Mouse (Mus musculus): ENCODE data around the gene Gm7534. TPM values are rescaled to one million over a fixed set of nuclear protein-coding genes. Genes with fewer than 3 reads are reported as not detected.
"Not testable (repeated sequence)": the region's sequence is repeated elsewhere in the genome, so short reads cannot be mapped to it uniquely, and the experiment has no call there.

The Gm7534 gene
- total RNA-seq, 2 experiments from 2014 or later, result not detected

GRCm38 (mm10) chr4:134154354-134154753, 48.5 kb downstream of the Gm7534 start:
- no peak for DNase-seq (ENCODE audit: low spot score in 2 of 2)
- intact Hi-C loops (cut with DNase I), result no loop called here

DNA sequence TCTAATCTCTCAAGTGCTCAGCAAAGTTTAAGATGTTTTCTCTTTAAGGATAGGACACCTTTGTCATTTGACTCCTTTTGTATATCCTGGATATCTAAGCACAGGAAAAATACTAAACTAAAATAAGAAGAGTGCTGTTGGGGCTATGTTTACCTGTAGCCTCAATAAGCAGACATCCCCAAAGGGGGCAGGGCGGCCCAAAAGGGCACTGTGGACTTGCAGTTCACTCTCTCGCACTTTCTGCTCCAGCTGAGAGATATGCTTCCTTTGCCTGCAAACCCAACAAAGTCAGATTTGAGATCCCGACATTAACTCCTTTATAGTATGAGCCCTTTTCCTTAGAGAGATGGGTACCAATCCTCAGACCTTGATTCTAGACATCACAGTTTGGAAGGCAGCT, 49.1 kb downstream of the Gm7534 start:
- DNase-seq (ENCODE audit: low spot score in 2 of 2), result no peak
- intact Hi-C loops (cut with DNase I), result no loop called here

DNA sequence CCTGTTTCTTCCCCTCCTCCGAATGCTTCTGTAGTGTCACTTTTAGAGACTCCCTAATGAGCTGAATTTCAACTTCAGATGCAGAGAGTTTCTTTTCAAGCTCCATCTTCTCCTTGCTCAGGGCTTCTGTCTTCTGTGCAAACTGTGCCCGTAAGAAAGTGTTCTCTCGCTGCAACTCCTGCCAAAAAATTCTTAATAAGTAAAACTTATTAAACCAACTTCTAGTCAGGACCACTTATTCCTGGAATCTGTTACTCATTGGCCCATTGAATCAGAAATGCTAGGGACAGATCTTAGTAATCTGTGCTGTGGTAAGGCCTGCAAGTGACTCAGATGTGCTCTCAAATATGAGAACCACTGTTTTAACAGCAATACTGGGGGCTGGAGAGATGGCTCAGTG, 50.7 kb downstream of the Gm7534 start:
- intact Hi-C loops (cut with DNase I), result no loop called here
- DNase-seq (ENCODE audit: low spot score in 2 of 2), result no peak

GRCm38 (mm10) chr4:134149389-134149788, 53.4 kb downstream of the Gm7534 start:
- DNase-seq (ENCODE audit: low spot score in 2 of 2), result no peak
- intact Hi-C loops (cut with DNase I), result no loop called here

DNA sequence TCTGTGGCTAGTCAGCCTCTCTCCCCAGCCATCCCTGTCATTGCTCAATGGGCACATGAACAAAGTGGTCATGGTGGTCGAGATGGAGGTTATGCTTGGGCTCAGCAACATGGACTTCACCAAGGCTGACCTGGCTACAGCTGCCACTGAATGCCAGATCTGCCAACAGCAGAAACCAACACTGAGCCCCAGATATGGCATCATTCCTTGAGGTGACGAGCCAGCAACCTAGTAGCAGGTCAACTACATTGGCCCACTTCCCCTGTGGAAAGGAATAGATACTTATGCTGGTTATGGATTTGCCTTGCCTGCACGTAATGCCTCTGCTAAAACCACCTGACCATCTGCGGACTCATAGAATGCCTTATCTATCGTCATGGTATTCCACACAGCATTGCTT, 58.5 kb downstream of the Gm7534 start:
- not testable (repeated sequence) for DNase-seq (ENCODE audit: low spot score in 2 of 2)

More for the DNA sequence above, 58.5 kb downstream of the Gm7534 start:
- intact Hi-C loops (cut with DNase I), result not testable (repeated sequence)

Other genes starting within 250 kb of the Gm7534 start
- gene Hmgn2, start 234.4 kb downstream of the Gm7534 start, total RNA-seq (2021), result 100 to 1,000 TPM in 1 of 2 experiments, 10 to 100 TPM in 1; 97.3 to 117 TPM
- 10 to 100 TPM; 61.9 to 63.3 TPM for gene Dhdds, start 202.1 kb downstream of the Gm7534 start, total RNA-seq (2021)
- gene Lin28a, start 184.2 kb downstream of the Gm7534 start, total RNA-seq (2021), result not detected
- gene Zfp683, start 149.2 kb downstream of the Gm7534 start, total RNA-seq (2021), result not detected
- 1 to 10 TPM; 3.5 to 4.2 TPM for gene Crybg2, start 142.2 kb downstream of the Gm7534 start, total RNA-seq (2021)
- gene Cd52, start 107.9 kb downstream of the Gm7534 start, total RNA-seq (2021), result 1 to 10 TPM; 1.4 to 2.7 TPM
- 10 to 100 TPM; 23.3 to 46.3 TPM for gene Ubxn11, start 100.4 kb downstream of the Gm7534 start, total RNA-seq (2021)
- 100 to 1,000 TPM; 187 to 235 TPM for gene Sh3bgrl3, start 74.2 kb downstream of the Gm7534 start, total RNA-seq (2021)
- 10 to 100 TPM; 14.3 to 18.3 TPM for gene Cep85, start 15.9 kb downstream of the Gm7534 start, total RNA-seq (2021)
- gene Catsper4, start 24.4 kb upstream of the Gm7534 start, total RNA-seq (2021), result not detected
- gene Cnksr1, start 35.4 kb upstream of the Gm7534 start, total RNA-seq (2021), result under 1 TPM; 0.27 to 0.66 TPM
- under 1 TPM in 1 of 2 experiments, not detected in 1; 0.47 TPM for gene E130218I03Rik, start 40.7 kb upstream of the Gm7534 start, total RNA-seq (2021)
- gene Zfp593, start 42.6 kb upstream of the Gm7534 start, total RNA-seq (2021), result 10 to 100 TPM in 1 of 2 experiments, 1 to 10 TPM in 1; 9.2 to 13.2 TPM
- gene Gm30191, start 43.9 kb upstream of the Gm7534 start, total RNA-seq (2021), result not detected
- gene Grrp1, start 51.1 kb upstream of the Gm7534 start, total RNA-seq (2021), result 1 to 10 TPM; 2.8 to 3.4 TPM
- gene Pdik1l, start 84.9 kb upstream of the Gm7534 start, total RNA-seq (2021), result 10 to 100 TPM; 18.1 to 21.6 TPM
- gene Trim63, start 112.1 kb upstream of the Gm7534 start, total RNA-seq (2021), result under 1 TPM; 0.22 to 0.27 TPM
- not detected for gene Slc30a2, start 140.2 kb upstream of the Gm7534 start, total RNA-seq (2021)
- gene Extl1, start 180.8 kb upstream of the Gm7534 start, total RNA-seq (2021), result 10 to 100 TPM; 46.2 to 60.6 TPM
- 1 to 10 TPM; 6.7 to 7.5 TPM for gene Pafah2, start 193.3 kb upstream of the Gm7534 start, total RNA-seq (2021)

Data from left cerebral cortex, postnatal 36 days (tissue).